Mouse (Mus musculus) heart, postnatal 4 days (tissue): Measurements from ENCODE around the gene Rab4b. TPM values are rescaled to one million over a fixed set of nuclear protein-coding genes. Genes with fewer than 3 reads are reported as not detected.

Experiments used
- DNase-seq: peaks from one replicate; pipeline ENCODE4 v3.0.0; 2021
- microRNA-seq, 2 experiments: library from miRNA; unstranded; fragments of <30 nt; microRNA quantifications; one replicate each; pipeline ENCODE4 v1.2.0; 2021 to 2022
- total RNA-seq, 2 experiments: library from RNA; stranded (reverse); gene quantifications; 2 replicates each; pipeline ENCODE4 v1.2.3; 2021

Gene Rab4b
- total RNA-seq, 2 experiments from 2014 or later, result 24.7 to 27.8 TPM

DNA sequence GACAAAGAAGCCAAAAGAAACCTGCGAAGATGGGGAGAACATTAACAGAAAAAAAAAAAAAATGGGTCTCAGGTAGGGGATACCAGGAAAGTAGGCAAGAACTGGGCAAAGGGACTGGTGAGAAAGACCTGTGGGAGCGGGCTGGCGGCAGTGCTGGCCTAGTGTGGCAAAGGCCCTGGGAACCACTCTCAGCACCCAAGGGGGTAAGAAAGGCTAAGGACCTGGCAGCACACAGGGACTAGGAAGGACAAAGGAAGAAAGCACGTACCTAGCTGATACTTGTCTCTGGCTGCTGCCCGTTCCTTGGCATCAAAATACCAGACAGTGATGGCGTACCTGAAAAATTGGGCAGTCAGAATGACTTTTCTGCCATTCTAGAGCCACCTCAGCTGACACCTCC lies 19.4 kb downstream of the Rab4b start:
- DNase-seq, result no peak

DNA sequence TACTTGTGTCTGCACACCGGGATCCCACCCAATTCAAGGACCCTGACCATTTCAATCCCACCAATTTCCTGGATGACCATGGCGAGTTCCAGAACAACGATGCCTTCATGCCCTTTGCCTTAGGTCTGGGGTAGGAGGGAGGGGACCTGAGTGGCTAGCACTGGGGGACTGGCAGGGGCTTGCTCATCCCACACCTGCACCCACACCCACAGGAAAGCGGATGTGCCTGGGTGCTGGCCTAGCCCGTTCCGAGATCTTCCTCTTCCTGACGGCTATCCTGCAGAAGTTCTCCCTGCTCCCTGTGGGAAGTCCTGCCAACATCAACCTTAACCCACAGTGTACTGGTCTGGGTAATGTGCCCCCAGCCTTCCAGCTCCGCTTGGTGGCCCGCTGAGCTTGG lies 20.5 kb downstream of the Rab4b start:
- DNase-seq, result no peak

DNA sequence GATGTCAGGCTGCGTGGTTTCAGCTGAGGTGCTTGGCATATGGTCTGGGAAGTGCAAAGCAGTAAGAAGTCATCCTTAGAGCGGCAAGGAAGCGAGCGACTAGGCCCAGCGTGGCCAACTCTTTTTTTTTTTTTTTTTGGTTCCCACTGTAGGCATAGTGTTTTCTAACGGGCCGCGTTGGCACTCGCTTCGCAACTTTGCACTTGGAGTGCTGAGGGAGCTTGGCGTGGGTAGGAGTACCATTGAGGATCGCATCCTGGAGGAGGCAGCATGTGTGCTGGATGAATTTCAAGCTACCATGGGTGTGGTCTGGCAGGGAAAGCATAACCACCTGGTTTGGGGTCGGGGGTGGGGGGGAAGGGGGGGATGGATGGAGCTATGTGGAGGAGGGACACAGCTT lies 22.7 kb downstream of the Rab4b start:
- DNase-seq, result no peak

DNA sequence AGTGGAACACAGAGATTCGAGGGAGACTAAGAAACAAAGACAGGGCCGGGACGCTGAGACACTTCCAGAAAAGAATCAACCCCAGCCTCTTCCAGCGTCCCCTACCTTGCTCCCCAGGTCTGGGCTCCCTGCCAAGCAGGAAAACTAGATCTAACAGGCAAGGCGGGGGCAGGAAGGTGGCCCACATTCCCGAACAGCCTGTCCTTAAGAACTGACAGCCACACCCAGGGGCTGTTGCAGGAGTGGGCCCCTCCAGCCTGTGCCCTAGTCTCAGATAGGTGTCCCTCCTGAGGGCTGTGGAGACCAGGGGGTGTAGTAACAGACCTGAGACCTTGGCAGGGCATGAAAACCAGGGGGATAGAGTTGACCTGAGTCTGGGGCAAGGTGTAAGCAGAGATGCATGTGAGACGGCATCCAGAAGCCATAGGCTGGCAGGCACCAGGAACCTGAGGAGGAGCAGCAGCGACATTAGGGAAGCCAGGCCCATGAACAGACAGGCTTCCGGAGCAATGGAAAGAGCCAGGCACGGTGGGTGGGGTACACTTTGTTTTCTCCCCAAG lies 25.4 kb downstream of the Rab4b start, which contains the start of gene Cyp2t4:
Gene Cyp2t4 (plus strand): TSS at position 510 of the 560 bp plus-strand sequence.
- peak; percentile 52 for DNase-seq

DNA sequence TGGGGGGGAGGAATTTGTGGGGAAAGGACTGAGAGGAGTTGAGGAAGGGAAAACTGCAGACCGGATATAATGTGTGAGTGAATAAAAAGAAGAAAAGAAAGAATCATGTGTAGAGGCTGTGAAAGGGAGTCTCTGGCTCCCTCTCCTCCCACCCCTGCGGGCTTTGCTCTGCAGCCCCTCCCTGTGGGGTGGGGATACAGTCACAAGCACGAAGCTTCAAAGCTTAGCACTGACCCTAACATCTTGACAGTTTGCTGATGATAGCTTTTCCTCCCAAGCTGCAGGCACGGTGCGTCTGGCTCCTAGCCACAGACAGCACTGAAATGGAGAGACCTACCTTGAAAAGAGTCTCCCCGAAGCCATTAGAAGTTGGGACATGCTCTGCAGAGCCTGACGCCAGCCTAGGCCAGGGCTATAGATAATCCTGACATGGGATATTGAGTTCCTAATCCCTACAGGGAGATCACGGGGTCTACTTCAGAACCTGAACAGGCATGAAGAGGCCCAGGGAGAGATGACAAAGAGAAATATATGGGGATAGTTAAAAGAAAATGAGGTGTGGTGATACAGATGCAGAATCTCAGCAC lies 42.2 kb downstream of the Rab4b start:
- no peak for DNase-seq

DNA sequence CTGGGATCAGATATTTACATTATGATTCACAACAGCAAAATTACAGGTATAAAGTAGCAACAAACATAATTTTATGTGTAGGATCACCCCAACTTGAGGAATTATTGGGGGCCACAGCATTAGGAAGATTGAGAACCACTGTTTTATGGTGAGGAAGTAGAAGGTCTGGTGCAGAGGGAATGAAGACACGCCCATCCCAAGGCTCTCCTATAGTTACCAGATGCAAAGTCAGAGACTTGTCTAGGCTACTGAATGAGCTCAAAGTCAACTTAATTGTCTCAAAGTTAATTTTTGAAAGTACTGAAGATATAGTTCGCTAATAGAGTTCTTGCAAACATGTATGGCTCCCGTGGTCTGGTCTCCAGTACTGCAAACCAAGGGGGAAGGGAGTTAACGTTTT lies 44.9 kb downstream of the Rab4b start:
- no peak for DNase-seq

DNA sequence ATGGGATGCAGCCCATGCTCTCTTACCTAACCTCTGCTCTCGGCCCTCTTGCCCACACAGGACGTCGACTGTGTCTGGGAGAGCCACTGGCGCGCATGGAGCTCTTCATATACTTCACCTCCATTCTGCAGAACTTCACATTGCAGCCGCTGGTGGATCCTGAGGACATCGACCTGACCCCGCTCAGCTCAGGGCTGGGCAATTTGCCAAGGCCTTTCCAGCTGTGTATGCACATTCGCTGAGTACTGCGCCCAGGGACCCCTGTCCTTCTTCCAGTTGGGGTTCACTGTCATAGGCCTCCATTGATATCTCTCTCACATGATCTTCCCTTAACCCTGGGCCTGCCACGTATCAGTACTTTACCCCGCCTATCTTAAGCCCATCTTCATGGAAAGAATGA lies 45.5 kb downstream of the Rab4b start:
- DNase-seq, result peak; percentile 50

DNA sequence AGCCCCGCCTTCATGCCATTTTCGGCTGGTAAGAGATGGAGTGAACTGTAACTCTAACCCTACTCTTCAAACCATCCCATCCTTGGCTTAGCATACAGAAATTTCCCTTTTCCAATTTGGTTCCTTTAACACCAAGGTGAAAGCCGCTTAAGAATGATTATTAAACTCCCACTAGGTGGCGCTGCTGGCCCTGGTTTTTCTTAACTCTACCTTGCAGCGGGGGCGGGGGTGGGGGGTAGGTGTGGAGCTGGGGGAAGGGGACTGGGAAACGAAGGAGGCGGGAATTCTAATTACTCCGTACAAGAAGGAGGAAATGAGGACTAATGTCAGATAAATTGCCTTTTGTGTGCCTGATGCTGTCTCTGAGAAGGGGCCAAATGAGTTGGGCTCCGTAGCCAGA lies 46.1 kb downstream of the Rab4b start:
- DNase-seq, result peak; percentile 70

DNA sequence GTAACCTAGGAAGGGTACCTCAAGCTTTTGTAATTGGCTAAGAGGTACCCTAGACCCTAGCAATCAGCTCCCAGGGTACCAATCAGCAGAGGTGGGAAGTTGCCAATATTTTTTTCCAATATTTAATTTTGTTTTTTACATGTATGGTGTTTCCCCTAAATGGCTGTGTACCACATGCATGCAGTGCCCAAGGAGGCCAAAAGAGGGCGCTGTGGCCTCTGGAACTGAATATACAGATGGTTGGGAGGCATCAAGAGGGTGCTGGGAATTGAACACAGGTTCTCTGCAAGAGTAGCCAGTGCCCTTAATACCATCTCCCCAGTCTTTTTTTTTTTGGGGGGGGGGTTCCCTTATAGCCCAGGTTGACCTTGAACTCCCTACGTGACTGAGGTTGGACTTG lies 47.3 kb downstream of the Rab4b start:
- DNase-seq, result no peak

DNA sequence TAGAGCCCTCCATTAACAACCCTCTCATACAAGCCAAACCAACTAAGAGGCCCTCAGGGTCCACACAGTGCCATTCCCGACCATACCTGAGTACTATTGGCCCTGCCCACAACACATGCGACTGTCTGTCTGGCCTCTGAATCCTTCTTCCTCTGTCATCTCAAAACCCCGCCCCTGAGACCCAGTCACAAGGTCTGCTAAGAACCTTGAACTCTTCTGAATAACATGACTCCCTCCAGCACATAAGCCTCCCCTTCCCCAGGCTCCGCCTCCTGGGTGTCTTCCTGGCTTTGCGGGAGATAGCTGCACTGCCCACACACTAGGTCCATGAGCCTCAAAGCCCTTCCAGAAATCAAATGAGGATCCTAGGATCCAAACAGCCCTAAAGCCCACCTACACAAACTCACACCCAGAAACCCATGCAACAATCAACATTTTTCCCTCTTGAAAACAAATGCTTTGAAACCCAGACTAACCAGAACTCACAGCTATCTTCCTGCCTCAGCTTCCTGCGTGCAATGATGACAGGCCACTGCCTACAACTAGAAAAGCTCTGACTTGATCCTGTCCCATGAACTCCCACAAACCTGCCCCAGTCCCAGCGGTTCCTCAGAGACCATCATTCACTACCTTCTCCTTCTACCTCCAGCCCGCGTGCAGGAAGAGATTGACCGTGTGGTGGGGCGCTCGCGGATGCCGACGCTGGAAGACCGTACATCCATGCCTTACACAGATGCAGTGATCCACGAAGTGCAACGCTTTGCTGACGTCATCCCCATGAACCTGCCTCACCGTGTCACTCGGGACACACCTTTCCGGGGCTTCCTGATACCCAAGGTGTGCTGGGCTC lies 48.0 kb downstream of the Rab4b start:
- no peak for DNase-seq

DNA sequence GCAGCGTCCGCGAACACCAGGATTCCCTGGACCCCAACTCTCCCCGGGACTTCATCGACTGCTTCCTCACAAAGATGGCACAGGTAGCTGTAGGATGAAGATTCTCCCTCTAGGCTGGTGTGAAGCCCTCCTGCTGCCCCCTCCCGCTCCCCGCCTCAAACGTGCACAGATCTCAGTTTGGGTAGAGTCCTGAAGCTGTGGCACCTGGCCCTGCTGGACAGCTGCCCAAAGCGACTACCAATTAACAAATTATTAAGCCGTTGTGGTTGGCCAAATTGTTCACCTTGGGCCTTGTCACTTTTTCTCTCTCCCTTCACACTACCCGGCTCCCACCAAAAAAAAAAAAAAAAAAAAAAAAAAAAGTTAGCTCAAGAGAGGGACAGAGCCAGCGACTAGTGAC lies 48.9 kb downstream of the Rab4b start:
- no peak for DNase-seq

DNA sequence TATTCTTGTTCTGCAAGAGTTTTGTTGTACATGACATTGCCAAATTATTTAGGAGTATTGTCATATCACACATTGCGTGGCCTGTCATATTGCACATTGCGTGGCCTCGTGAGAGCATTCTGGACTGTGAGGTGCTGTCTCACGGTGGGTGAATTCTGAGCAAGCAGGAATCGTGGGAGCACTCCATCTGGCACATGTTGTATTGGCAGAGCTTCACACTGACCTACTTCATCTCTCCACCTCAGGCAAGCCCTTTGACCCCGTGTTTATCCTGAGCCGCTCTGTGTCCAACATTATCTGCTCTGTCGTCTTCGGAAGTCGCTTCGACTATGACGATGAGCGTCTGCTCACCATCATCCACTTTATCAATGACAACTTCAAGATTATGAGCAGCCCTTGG lies 49.8 kb downstream of the Rab4b start:
- no peak for DNase-seq

DNA sequence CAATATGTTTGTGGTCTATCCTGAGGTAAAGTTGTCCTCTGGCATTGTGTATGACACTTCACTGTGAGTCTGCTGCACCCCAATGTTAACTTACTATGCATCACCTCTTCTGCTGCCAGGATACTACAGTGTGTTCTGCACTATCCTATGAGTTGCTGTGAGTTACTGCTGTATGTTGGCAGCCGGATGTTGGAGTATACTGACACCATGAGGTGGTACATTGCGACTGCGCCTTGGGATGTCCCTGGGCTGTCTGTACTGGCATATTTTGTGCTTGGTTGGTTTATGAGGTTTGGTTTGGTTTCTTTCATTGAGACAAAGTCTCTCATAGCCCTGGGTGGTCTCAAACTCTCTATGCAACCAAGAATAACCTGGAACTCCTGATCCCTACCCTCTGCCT lies 50.5 kb downstream of the Rab4b start:
- peak; percentile 53 for DNase-seq

DNA sequence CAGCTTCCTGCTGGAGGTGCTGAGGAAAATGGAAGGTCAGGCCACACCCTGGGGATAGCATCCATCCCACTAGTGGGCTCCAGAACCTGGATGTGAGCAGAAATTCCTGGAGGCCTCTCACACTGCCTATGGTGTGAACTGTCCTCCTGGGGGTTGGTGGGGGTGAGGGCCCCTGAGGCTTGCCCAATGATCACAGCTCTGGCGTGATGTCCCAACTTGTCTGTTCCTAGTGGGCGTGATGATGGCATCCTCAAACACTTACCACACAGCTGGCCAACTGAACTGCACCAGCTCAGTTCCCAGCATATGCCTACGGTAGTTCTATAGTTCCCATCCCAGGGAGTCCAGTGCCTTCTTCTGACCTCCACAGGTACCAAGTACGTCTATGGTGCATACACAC lies 53.7 kb downstream of the Rab4b start:
- DNase-seq, result no peak

DNA sequence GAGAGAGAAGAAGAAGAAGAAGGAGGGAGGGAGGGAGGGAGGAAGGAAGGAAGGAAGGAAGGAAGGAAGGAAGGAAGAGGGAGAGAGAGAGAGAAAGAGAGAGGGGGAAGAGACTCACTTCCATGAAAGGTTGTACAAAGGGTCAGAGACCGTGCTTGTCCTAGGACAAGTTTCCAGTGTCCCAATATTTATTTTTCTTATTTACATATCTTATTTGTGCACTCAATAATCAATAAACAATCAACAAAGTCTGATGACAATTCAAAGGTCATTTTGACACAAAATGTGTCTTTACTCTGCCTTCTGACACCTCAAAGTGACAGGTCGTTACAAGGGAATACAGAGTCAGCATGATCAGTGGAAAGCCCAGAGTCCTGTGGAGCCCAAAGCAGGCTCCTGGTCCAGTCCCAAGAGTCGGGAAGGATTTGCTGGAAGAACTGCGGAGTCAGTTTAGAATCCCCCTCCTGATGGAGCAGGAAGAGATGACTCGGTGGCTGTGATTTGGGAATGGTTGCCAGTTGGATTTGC lies 54.3 kb downstream of the Rab4b start:
- DNase-seq, result no peak

DNA sequence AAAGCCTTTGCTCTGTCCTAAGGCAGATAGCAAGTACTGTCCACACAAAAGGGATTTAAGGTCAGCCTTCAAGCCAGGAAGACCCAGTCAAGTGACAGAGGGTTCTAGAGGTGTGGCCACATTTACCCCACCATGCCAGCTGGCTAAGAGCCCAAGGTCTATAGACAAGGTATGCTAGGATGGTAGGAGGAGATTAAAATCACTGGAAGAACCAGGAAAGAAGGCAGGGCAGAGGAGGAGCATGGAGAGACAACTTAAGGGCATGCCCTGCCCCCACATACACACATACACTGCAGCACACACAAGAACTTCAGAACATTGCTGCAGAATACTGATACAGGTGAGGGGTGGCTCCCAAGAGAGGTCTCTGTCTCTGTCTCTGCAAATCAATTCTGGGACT lies 59.0 kb downstream of the Rab4b start, which contains the start of gene Cyp2f2:
Gene Cyp2f2 (plus strand): TSS at position 234 of the 400 bp plus-strand sequence.
- DNase-seq, result no peak

Small RNA genes lying within 50 kb of the gene (microRNA-seq; reads per million reads assigned to microRNA genes)
- gene Mir1191, result 0 to 0.41 reads per million in 2 experiments
- gene Mir3101, result 0 to 0.35 reads per million in 2 experiments

Other genes starting within 250 kb of the Rab4b start
- not detected for gene Cyp2a22, start 239.5 kb downstream of the Rab4b start, total RNA-seq
- not detected for gene Cyp2a12, start 149.8 kb downstream of the Rab4b start, total RNA-seq
- not detected for gene Cyp2f2, start 59.0 kb downstream of the Rab4b start, total RNA-seq
- gene Cyp2t4, start 25.2 kb downstream of the Rab4b start, total RNA-seq, result not detected
- gene Egln2, start 12.1 kb downstream of the Rab4b start, total RNA-seq, result 10 to 100 TPM; 57.0 to 59.0 TPM
- gene Gm21983, start 2.2 kb upstream of the Rab4b start, total RNA-seq, result not detected
- gene Mia, start 2.3 kb upstream of the Rab4b start, total RNA-seq, result not detected
- gene BC024978, start 16.9 kb upstream of the Rab4b start, total RNA-seq, result 10 to 100 TPM; 14.6 to 18.0 TPM
- 10 to 100 TPM; 64.8 to 69.5 TPM for gene Snrpa, start 17.4 kb upstream of the Rab4b start, total RNA-seq
- 1 to 10 TPM; 4.6 to 5.3 TPM for gene Itpkc, start 49.8 kb upstream of the Rab4b start, total RNA-seq
- 10 to 100 TPM; 10.2 to 11.2 TPM for gene Coq8b, start 54.1 kb upstream of the Rab4b start, total RNA-seq
- 10 to 100 TPM; 11.5 to 12.1 TPM for gene Numbl, start 79.5 kb upstream of the Rab4b start, total RNA-seq
- gene Ltbp4, start 158.8 kb upstream of the Rab4b start, total RNA-seq, result 100 to 1,000 TPM; 238 to 255 TPM
- 10 to 100 TPM; 18.4 to 19.8 TPM for gene Shkbp1, start 177.1 kb upstream of the Rab4b start, total RNA-seq
- gene Gm20479, start 178.5 kb upstream of the Rab4b start, total RNA-seq, result 1 to 10 TPM in 1 of 2 experiments, not detected in 1; 3.7 TPM